In genomic region chr8:122021725-122022124, GRCm38 (mm10) we compare ENCODE assay signal across 9 mouse cellular contexts.
DNase-seq lines count a peak whose midpoint lies in the region; ATAC-seq and TF ChIP-seq lines count a peak whose summit lies in the region.
"Had no signal": no experiment of that assay in that cellular context is flagged by ENCODE, and none has a peak within 500 bp of the region (broad histone marks: within the 10 kb centered on the region; RNA-seq: fewer than 3 reads in every experiment).

No protein-coding gene starts in this region.

- intact Hi-C loops in left cerebral cortex, adult 2 months (cut with DNase I) = no loop called here
- intact Hi-C loops in left cerebral cortex, postnatal 10 days (cut with DNase I) = no loop called here

- DNase-seq in adrenal gland, postnatal 14 days = peak; percentile 28
- no peak for DNase-seq in adrenal gland, postnatal 25 days
- no peak for DNase-seq in left cerebral cortex, adult 2 months (ENCODE audit: extremely low spot score in 1 of 2, low spot score in 2 of 2)
- no peak for DNase-seq in left cerebral cortex, postnatal 10 days (ENCODE audit: extremely low spot score in 1 of 2, low spot score in 2 of 2)
- DNase-seq in kidney, postnatal 14 days = peak; percentile 31
- DNase-seq in retina, postnatal 1 day = no peak
- DNase-seq in frontal cortex, postnatal 36 days (ENCODE audit: low spot score in 2 of 2) = no peak

- peak; percentile 63 for ATAC-seq in megakaryocyte, adult 5-6 weeks (ENCODE audit: poor library complexity, severe bottlenecking)

- H3K27ac ChIP-seq in left cerebral cortex, adult 2 months = peak overlapping the region; percentile 38; the same call in 1 of the 2 replicates
- H3K27ac ChIP-seq: hindbrain, embryonic 10.5 days had no signal

- TF ChIP-seq CTCF in left cerebral cortex, adult 2 months (IDR thresholded peaks at IDR 0.05) = no peak

- H3K4me3 ChIP-seq in left cerebral cortex, adult 2 months = no peak overlapping the region
- H3K4me3 ChIP-seq: hindbrain, embryonic 10.5 days had no signal

Comparison
In these comparisons a context has a peak if more than half of its experiments do, and no peak if none do; other contexts are left out.
1. DNase-seq: peak in adrenal gland, postnatal 14 days (single experiment) and kidney, postnatal 14 days (single experiment); none in adrenal gland, postnatal 25 days (single experiment), left cerebral cortex, adult 2 months (0 of 2), left cerebral cortex, postnatal 10 days (0 of 2), retina, postnatal 1 day (single experiment) and frontal cortex, postnatal 36 days (0 of 2).